Mouse (Mus musculus) bone marrow, adult 2 months (tissue): ENCODE results near the gene Spns2.

Source experiments
- CTCF ChIP-seq: fragments of 200-500 bp; IDR thresholded peaks from 2 replicates; pipeline ENCODE4 v1.5.1; 2011; ENCODE audit warnings: low read length, control low read depth; ENCODE audit not compliant: control insufficient read depth, insufficient read depth
- POLR2A ChIP-seq: fragments of 200-500 bp; IDR thresholded peaks from 2 replicates; pipeline ENCODE4 v1.6.1; 2011; ENCODE audit warnings: low read depth, mild to moderate bottlenecking, control low read depth, low read length, borderline replicate concordance; ENCODE audit not compliant: control insufficient read depth

- TF ChIP-seq POLR2A (no peak), CTCF (no peak)
Measured at GRCm38 (mm10) chr11:72496066-72496465, 6.4 kb upstream of the Spns2 start.
